Mouse (Mus musculus) adipocyte (in vitro differentiated cells): ENCODE measurements around the gene Dtx2.

Experiments used
- DNase-seq: peaks from one replicate; pipeline ENCODE4 v3.0.0-alpha.2; 2016; ENCODE audit warnings: low spot score

Dtx2 gene

DNA sequence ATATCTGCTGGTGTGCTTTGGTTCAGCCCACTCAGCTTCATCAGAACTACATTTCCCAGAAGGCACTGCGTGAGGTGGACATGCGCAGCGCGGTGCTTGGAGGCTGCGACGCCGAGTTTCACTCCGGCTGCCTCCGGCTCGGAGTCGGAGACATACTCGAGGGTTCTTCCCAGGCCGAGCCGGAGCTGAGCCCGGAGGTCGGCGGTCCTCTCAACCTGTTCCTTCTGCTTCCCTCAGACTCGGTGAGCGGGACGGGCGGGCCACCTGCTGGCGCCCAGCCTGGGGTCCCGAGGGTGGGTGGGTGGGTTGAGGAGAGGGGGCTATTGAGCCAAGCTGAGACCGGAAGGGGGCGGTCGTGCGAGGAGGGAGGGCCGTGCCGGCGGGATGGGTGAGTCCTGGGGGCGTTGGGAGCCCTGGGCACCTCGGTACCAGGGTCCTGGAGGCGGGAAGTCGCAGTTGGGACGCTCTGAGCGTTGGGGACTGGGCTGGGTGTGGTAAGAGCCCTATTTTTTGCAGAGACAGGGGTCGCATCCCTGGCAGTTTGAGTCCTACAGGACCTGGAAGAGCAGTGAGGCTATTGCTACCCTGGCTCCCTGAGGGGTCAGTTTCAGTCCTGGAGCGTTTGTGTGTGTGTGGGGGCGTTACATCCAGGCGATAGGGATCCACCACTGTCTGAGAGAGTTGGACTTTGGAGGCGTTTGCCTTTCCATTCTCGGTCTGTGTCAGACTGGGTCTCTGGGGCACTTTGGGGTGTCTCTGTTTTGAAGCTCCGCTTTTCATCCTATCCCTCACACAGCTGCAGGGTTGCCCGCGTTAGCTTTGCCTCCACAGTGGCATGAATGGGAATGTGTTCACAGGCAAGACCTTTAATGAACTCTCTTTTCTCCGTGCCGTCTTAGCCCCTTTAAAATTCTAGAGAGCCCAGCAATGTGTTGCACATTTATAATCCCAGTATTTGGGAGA lies at the start of gene Dtx2:
Dtx2 (plus strand) TSS at position 76 of the 963 bp plus-strand sequence.
- peak; percentile 88 for DNase-seq

DNA sequence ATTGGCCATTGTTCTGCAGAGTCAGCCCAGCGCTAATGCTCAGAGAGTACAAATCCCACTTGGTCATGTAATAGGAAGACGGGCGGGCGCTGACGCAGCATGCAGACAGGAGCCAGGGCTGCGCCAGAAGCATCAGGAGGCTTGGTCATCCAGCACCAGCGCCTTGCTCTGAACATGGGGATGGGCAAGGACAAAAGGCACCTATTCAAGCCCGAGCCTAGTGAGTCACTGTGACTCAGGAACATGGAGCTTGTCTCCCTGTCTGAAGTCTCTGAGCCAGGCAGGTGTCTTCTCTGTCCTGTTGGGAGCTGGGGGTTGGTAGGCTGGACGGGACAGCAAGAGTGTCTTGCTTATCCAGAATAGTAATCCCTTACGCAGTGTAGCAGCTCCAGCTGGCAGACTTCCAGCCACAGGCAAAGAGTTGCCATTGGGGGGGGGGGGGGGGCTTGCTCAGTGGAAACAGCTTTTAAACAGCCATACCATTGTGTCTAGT lies 48.6 kb upstream of the Dtx2 start:
- DNase-seq: no peak

DNA sequence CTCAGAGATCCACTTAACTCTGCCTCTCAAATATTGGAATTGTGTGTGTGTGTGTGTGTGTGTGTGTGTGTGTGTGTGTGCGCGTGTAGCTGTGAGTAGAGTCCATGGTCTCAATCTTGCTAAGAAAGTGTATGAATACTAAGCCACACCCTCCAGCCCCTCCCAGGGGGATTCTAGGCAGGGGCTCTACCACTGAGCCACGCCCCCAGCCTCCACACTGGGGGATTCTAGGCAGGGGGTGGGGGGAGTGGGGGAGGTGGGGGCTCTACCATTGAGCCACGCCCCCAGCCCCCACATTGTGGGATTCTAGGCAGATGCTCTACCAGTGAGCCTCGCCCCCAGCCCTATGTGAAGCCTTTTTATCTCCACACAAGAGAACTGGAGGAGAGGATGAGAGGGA lies 48.0 kb upstream of the Dtx2 start:
- DNase-seq: no peak

DNA sequence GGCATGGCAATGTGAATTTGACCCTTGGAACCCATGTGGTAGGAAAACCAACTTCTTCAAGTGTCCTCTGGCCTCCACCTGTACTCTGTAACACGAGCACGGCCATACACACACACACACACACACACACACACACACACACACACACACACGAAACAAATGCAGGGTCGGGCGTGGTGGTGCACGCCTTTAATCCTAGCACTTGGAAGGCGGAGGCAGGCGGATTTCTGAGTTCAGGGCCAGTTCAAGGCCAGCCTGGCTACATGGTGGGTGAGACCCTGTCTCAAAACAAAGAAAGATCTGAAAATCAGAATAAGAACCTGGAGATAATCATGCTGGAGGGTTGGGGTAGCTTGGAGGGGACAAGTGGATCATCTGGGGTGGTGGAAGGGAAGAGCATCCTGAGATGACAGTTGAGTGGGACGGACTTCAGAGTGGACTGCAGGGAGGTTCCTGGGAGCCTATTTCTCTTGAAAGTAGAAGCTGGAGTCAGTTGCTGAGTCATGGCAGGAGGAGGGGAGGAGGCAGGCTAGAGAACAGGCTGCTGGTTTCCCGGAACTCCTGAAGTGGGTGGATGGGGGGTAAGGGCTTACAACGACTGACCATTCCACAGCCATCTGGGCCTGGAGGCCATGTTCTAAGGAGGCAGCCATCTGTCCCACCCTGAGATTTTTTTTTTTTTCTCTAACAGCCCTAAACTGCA lies 43.7 kb upstream of the Dtx2 start:
- DNase-seq: peak; percentile 80

DNA sequence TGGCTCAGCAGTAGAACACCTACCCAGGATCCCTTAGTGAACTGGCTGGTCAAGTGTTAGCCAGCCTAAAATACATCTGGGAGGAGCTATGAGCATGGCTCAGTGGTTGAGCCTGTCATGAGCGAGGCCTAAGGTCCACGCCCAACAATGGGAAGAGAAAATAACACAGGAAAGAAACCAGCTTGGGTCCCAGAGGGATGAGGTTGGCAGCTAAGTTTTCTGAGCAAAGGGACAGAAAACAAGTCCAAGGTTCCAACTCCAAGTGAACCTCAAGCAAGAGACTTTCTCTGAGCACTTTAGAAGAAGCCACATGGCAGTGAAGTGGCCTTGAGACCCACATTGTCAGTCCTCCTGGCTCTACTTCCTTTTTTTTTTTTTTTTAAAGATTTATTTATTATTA lies 42.9 kb upstream of the Dtx2 start:
- DNase-seq: peak; percentile 98

- peak; percentile 75 for DNase-seq
Observed at GRCm38 (mm10) chr5:135952830-135953229, 41.8 kb upstream of the Dtx2 start.

GRCm38 (mm10) chr5:135956300-135957206 lies 38.0 kb upstream of the Dtx2 start:
- peak; percentile 30 for DNase-seq

DNA sequence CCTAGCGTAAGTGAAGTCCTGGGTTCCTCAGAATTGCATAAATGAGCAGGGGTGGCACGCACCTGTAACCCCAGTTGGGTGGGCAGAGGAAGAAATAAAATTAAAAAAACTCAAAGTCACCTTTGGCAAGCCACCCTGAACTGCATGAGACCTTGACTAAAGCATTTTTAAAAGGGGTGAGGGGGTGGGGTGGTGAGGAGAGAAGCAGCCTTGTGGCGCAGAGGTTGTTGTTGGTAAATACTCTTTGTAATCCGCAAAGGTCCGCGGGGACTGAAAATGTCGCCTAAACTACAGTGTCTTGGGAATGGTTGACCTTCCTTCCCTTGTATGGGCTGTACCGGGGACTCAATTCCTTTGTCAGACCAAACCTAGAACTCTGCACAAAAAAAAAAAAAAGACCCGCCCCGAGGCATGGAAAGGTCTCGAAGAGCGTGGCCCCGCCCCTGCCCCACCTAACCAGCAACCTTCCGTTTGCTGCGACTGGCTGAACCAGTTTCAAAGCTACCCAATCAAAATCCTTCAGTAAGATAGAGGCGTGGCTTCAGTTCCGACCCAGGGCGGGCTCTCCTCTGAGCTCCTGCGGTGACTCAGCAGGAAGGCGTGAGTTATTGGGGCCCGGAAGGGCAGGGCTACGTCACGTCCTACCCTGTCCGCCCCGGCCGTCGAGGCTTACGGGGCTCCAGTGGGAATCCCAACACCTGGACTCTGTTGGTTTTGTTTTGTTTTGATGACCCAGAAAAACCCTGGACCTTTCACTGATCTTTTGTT lies 37.2 kb upstream of the Dtx2 start:
- peak; percentile 98 for DNase-seq

DNA sequence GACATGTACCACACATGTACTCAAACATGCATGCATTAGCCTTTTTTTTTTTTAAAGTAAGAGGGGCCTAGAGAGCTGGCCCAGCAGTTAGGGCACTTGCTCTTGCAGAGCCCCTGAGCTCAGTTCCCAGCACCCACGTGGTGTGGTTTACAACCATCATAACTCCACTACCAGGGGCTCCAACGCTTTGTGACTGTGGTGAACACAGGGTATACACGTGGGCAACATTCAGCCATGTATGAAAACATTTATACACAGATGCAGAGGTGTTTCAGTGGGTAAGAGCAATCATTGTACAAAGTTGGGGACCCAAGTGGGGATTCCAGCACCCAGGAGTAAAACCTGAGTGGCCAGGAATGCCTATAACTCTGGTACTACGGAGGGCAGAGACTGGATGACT lies 36.2 kb upstream of the Dtx2 start:
- DNase-seq: no peak

DNA sequence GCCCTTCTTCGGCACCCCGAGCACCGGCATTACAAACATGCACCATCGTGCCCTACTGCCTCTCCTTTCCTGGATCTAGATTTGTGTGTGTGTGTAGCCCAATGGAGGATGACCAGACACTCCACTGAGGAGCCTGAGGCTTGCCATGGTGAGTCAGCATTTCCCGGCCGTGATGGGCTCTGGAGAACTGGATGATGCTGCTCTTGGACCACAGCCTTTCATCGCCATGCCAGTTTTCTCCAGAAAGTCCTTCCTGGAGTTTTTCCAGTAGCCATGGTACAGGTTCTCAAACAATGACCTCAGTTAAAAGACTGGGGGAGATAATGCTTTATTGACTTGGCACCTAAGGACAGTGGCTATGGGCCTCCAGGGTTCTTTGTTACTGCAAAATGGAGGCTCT lies 34.7 kb upstream of the Dtx2 start:
- peak; percentile 63 for DNase-seq

DNA sequence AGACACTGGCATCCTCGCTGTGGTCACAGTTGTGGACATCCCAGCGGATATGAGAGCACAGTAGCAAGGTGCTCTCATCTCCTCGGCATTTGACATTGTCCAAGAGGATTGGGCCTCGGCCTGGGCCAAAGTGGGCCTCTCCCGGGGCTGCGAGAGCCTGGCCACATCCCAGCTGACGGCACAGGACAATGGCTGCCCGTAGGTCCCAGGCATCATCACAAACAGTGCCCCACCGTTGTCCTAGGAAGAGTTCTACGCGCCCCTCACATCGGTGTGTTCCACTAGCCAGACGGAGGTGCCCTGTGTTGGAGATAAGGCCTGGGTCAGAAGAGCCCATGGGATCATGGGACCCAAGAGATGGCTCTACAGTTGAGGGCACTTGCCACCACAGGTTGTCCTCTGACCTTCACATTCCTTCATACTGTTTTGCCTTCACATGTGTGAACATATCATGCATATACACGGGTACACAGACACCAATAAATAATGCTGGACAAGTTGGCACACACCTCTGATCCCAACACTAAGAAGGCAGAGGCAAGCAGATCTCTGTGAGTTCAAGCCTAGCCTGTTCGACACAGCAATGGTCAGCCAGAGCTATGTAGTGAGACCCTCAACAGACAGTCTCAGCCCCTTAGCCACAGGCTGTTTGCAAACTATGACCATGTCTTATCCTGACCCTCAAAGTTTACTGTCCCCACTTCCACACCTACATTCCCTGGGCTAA lies 33.5 kb upstream of the Dtx2 start:
- DNase-seq: no peak

DNA sequence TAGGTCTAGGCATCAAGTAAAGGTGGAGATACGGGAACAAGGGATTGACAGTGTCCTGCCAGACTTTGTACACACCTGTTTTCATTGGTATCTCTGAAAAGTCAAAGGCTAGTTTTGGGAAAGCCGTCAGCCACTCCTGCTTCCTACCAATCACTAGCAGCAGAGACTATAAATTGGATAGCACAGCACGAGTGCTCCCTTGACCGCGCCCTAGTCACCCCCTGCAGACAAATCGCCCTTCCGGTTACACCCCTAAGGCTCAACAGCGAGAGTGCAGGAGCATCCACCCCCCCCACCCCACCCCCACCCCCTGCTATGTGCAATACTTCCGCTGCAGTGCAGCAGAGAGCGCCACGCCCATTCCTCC lies 32.5 kb upstream of the Dtx2 start:
- DNase-seq: no peak

- peak; percentile 100 for DNase-seq
Observed at GRCm38 (mm10) chr5:135962492-135963279, 31.9 kb upstream of the Dtx2 start.

DNA sequence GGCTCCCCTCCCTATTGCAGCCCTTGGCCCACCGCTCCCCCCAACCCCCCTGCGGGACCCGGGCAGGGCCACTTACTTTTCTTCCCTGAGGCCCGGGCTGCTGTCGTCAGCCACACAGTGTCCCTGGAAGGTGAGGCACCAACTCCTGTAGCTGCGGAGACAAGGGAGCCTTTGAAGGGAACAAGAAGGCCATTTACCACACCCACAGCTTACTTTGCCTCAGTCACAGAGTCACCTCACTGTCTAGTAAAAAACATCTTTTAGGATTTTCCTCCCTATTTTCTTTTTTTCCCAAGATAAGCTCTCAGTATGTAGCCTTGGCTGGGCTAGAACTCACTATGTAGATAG lies 31.3 kb upstream of the Dtx2 start:
- peak; percentile 45 for DNase-seq

GRCm38 (mm10) chr5:135965501-135965930 lies 29.1 kb upstream of the Dtx2 start:
- no peak for DNase-seq

DNA sequence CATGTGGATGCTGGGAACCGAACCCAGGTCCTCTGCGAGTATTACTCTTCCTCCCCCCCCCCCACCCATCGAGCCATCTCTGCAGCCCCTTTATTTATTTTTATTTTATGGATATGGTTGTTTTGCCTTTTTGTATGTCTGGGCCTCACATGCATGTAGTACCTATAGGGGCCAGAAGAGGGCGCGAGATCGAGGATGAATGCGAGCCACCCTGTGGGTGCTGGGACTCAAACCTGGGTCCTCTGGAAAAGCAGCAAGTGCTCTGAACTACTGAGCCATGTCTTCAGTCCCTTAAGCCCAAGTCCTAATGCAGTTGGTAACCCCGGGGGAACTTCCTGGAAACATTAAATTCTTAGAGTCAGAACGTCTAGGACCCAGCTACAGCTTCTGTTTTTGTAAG lies 27.7 kb upstream of the Dtx2 start:
- DNase-seq: no peak

GRCm38 (mm10) chr5:135968781-135969180 lies 25.8 kb upstream of the Dtx2 start:
- peak; percentile 66 for DNase-seq

DNA sequence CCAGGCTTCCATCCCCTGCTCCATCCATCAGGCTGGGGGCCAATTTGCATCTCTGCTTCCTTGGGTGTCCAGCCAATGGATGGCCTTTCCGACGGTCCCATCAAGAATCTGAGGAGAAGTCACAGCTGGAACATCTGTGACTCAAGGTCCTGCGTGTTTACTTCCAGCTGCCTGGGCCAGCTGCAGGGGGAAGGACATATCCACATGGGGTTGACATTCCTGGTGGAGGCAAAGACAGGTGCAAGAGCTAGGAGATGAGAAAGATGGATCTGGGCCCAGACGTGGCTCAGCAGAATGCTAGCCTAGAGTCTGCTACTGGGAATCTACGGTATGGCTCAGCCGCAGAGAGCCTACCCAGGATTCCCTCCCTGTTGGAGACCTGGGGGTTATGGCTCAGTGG lies 24.4 kb upstream of the Dtx2 start:
- no peak for DNase-seq

DNA sequence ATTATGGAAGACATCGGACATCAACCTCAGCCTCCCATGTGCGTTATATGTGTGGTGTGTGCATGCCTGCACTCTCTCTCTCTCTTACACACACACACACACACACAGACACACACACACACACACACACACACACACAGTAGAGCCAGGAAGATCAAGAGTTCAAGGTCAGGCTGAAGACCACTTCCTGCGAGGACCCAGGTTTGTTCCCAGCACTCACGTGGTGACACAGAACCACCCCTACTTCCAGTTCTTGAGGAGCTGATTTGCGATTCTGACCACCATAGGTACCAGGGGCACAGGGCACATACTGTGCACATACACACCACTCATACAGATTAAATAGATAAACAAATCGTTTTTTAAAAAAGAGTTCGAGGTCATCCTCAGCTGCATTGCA lies 22.7 kb upstream of the Dtx2 start:
- DNase-seq: no peak

DNA sequence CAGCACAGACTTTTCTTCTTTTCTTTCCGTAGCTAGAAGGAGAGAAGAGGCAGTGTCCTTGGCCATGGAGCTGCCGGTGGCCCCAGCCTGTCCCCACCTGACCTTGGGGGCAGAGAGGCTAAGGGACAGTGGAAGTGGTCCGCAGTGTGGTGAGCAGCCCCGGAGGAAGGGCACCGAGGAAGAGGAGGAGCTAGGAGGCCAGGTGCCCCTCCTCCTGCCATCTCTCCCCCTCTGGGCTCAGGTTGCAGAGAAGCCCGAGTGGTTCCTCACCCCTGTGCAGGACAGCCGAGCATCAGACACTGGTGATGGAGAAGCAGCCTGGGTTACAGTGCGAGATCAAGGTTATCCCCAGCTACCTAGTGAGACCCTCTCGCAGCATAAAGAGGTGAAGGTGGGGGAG lies 20.2 kb upstream of the Dtx2 start, which contains the start of gene Ssc4d:
Ssc4d (minus strand) TSS at position 167 of the 400 bp plus-strand sequence.
- DNase-seq: no peak
